Mouse (Mus musculus) kidney, adult 11 months (tissue): Measurements from ENCODE around the gene H2-Ke6.
"Not testable (repeated sequence)": the region's sequence is repeated elsewhere in the genome, so short reads cannot be mapped to it uniquely, and the experiment has no call there.

Experiments
- DNase-seq: peaks from one replicate; pipeline ENCODE4 v3.0.0; 2022

Gene H2-Ke6

DNA sequence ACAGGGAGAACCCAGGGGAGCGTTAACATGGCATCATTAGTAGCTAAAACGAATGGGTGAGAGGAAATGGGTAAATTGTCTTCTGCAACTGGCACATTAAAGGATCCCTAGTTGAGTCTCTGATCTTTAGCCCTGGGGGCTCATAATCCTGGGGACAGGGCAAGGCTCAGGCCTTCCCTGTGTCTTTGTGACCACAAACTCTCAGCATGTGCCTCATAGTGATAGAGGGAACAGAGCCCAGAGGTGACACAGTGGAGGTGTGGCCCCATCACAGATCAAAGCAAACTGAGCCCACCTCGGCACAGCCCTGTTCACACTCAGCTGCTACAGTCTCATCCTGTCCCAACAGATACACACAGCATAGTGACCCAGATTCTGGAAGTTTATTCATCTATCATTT lies 32.2 kb downstream of the H2-Ke6 start:
- no peak for DNase-seq

GRCm38 (mm10) chr17:33994959-33995358 lies 32.9 kb downstream of the H2-Ke6 start:
- no peak for DNase-seq

DNA sequence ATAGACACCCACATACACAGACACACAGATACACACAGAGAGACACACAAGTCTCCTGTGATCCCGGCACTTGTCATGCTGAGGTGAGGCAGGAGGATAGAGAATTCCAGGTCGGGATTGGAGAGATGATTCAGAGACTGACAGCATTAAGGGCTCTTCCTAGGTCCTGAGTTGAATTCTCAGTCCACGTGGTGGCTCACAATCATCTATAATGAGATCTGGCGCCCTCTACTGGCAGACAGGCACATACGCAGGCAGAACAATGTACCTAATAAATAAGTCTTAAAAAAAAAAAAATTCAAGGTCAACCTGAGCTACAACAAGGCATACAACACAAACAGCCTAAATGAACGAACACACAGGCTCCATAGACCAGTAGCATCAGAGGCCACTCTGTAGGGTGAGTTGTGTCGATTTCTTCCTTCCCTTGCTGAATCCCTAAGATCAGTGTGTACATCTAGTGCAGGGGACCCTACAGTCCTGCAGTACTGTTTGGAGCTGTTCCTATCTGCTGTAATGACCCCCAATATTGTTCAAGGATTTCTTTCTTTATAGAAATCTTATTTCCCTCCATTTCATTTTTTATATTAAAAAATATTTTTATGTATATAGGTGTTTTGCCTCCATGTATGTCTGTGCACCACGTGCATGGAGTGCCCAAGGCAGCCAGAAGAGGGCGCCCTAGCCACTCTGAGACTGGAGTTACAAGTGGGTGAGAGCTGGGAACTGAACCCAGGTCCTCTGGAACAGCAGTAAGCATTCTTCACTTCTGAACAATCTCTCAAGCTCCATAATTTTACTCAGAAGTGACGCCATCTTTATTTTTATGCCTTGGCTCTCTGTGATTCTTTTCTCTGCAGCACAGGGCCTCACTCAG lies 35.8 kb downstream of the H2-Ke6 start:
- no peak for DNase-seq

DNA sequence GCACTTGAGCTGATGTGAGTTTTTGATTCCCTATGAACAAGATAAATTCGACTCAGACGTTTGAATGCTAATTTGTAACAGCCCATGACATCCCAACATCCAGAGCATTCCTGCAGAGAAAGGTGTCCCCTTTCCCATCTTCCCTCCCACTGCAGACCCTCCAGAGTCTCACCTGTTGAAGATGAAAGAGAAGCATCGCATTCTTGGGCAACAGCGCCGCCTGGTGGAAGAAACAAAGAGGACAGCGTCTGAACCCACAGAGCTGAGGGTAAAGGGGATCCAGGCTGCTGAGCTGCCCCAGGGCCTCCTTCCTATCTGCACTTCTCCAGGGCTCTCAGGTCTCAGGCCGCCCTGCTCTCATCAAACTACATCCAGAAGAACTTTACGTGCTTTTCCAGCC lies 45.7 kb downstream of the H2-Ke6 start:
- not testable (repeated sequence) for DNase-seq

DNA sequence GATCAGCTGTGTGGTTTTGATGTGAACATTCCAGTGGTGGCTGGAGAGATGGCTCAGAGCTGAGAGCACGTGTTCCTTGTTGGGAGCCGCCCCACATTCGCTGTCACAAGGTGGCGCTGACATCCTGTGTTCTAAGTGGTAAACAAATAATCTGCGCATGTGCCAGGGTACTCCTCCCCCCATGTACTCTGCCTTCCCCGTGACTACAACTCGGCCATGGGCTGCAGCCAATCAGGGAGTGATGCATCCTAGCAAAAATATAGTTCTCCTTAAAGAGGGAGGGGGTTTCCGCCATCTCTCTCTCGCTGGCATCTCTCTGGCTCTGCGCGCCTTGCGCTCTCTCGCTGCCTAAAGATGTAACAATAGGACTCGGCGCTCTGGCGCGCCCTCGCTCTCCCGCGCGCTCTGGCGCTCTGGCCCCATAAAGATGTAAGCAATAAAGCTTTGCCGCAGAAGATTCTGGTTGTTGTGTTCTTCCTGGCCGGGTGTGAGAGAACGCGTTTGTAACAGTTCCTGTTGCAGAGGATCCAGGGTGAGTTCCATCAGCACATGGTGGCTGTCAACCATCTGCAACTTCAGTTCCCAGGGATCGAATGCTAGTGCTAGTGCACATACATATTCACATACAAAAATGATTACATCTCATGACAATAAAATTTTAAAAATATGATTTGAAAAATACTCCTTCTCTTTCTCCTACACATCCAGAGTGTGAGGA lies 46.5 kb downstream of the H2-Ke6 start:
- peak; percentile 95 for DNase-seq

- DNase-seq = no peak
Measured at GRCm38 (mm10) chr17:33980181-33981035, 47.5 kb downstream of the H2-Ke6 start.

GRCm38 (mm10) chr17:33979512-33980050 lies 48.3 kb downstream of the H2-Ke6 start:
- DNase-seq = no peak

- peak; percentile 97 for DNase-seq
Measured at GRCm38 (mm10) chr17:33978631-33979031, 49.2 kb downstream of the H2-Ke6 start.

GRCm38 (mm10) chr17:33977861-33978557 lies 49.9 kb downstream of the H2-Ke6 start:
- no peak for DNase-seq
